Mouse (Mus musculus): ENCODE measurements around the gene Slc22a17.

Slc22a17 gene

DNA sequence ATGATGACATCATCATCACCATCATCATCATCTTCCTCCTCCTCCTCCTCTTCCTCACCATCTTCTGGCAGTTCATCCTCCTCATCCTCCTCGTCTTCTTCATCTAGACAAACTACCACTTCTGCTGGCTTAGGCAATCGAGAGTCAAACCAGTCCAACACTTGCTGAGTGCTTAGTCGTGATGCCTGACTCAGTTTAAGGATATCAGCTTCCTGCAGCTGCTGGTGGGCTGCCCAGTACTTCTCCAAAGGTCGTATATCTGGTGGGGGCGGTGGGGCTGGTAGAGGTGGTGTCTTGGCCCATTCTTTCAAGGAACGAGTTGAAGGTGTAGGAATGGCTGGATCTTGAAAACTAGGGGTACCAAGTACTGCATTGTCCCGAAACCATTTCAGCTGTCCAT lies 56.2 kb downstream of the Slc22a17 start:
- DNase-seq, result no peak

Measured in lung, postnatal 14 days (tissue).